ENCODE assay signal across 18 mouse cellular contexts in genomic region chr14:99233056-99233455, GRCm38 (mm10).
DNase-seq lines count a peak whose midpoint lies in the region; TF ChIP-seq lines count a peak whose summit lies in the region.
"Had no signal": no experiment of that assay in that cellular context is flagged by ENCODE, and none has a peak within 500 bp of the region (broad histone marks: within the 10 kb centered on the region; RNA-seq: fewer than 3 reads in every experiment).

No protein-coding gene starts in this region.

- peak; percentile 44 to 55 for DNase-seq in layer of hippocampus, adult 2 months (ENCODE audit: low spot score in 2 of 2)
- DNase-seq in layer of hippocampus, postnatal 25 days (ENCODE audit: extremely low spot score in 1 of 2, low spot score in 1 of 2): no peak
- peak; percentile 19 for DNase-seq in layer of hippocampus, adult 9-11 months
- DNase-seq in layer of hippocampus, postnatal 10 days (ENCODE audit: low spot score in 2 of 2): no peak
- no peak for DNase-seq in ovary, postnatal 14 days (ENCODE audit: low spot score)
- DNase-seq: adrenal gland, adult 2 months; adrenal gland, postnatal 10 days; adrenal gland, postnatal 25 days; cerebellum, adult 11-12 months; cerebellum, adult 2 months; cerebellum, adult 9-10 months; cerebellum, postnatal 10 days; cerebellum, postnatal 25 days; forebrain, postnatal 0 days had no signal

- no peak overlapping the region for H3K4me3 ChIP-seq in layer of hippocampus, adult 2 months
- H3K4me3 ChIP-seq: embryonic facial prominence, embryonic 10.5 days; embryonic facial prominence, embryonic 12.5 days; forebrain, embryonic 13.5 days; forebrain, embryonic 15.5 days had no signal

- no peak for TF ChIP-seq CTCF in layer of hippocampus, adult 2 months (conservative IDR thresholded peaks at IDR 0.05)

- no peak overlapping the region for H3K27ac ChIP-seq in layer of hippocampus, adult 2 months
- H3K27ac ChIP-seq: embryonic facial prominence, embryonic 10.5 days; embryonic facial prominence, embryonic 12.5 days; forebrain, embryonic 13.5 days; forebrain, embryonic 15.5 days had no signal

Comparison
In these comparisons a context has a peak if more than half of its experiments do, and no peak if none do; other contexts are left out.
1. DNase-seq: peak in layer of hippocampus, adult 2 months (2 of 2) and layer of hippocampus, adult 9-11 months (single experiment); none in layer of hippocampus, postnatal 25 days (0 of 2), layer of hippocampus, postnatal 10 days (0 of 2) and ovary, postnatal 14 days (single experiment).